Mouse (Mus musculus) midbrain, embryonic 11.5 days (tissue): ENCODE data around the gene Maats1. TPM values are rescaled to one million over a fixed set of nuclear protein-coding genes. Genes with fewer than 3 reads are reported as not detected.

Experiments
- ATAC-seq: fragments of 200-750 bp; cut with Nextera tagmentation; 2 replicates; pipeline ENCODE4 v1.8.0; 2017; ENCODE audit warnings: moderate TSS enrichment, moderate library complexity; ENCODE audit not compliant: low FRiP score
- DNase-seq: peaks from one replicate; pipeline ENCODE4 v3.0.0; 2015; ENCODE audit warnings: low spot score; ENCODE audit errors: missing footprints
- H3K27ac ChIP-seq: fragments of 300-500 bp; sonication (generic); 2 replicates; pipeline ENCODE4 v1.5.1; 2014; ENCODE audit warnings: low read depth, low read length
- H3K27me3 ChIP-seq: fragments of 300-500 bp; sonication (generic); 2 replicates; pipeline ENCODE4 v1.6.1; 2014; ENCODE audit warnings: mild to moderate bottlenecking, low read length, moderate library complexity, mixed read lengths; ENCODE audit not compliant: control insufficient read depth, insufficient read depth
- H3K36me3 ChIP-seq: fragments of 300-500 bp; sonication (generic); 2 replicates; pipeline ENCODE4 v1.6.1; 2014; ENCODE audit warnings: mild to moderate bottlenecking, low read length, moderate library complexity, mixed read lengths; ENCODE audit not compliant: control insufficient read depth, insufficient read depth
- H3K4me1 ChIP-seq: fragments of 300-500 bp; sonication (generic); 2 replicates; pipeline ENCODE4 v1.6.1; 2014; ENCODE audit warnings: low read length; ENCODE audit not compliant: control insufficient read depth, insufficient read depth
- H3K4me2 ChIP-seq: fragments of 300-500 bp; sonication (generic); 2 replicates; pipeline ENCODE4 v1.6.1; 2014; ENCODE audit warnings: mild to moderate bottlenecking, moderate library complexity
- H3K4me3 ChIP-seq: fragments of 300-500 bp; sonication (generic); 2 replicates; pipeline ENCODE4 v1.5.1; 2014; ENCODE audit warnings: low read depth, low read length
- H3K9ac ChIP-seq: fragments of 300-500 bp; sonication (generic); 2 replicates; pipeline ENCODE4 v1.6.1; 2014; ENCODE audit warnings: low read length
- H3K9me3 ChIP-seq: fragments of 300-500 bp; sonication (generic); 2 replicates; pipeline ENCODE4 v1.6.1; 2016; ENCODE audit warnings: low read length; ENCODE audit not compliant: control insufficient read depth
- WGBS: fragments of 180-500 bp; shearing (Covaris S2); extraction: QIAGEN DNeasy Blood & Tissue Kit; methylation state at CpG from one replicate; pipeline ENCODE4 v1.1.7; 2014; 5-methylcytosine and 5-hydroxymethylcytosine counted together
- polyA plus RNA-seq: library from polyadenylated mRNA; unstranded; fragments of >200 nt; fragmentation: Nextera tagmentation; extraction: Ambion mirVana; gene quantifications from 2 replicates; pipeline ENCODE4 v1.2.1, GENCODE M21; 2014

Gene Maats1
- polyA plus RNA-seq, 1 experiment from 2014 or later, result 0.60 TPM

DNA sequence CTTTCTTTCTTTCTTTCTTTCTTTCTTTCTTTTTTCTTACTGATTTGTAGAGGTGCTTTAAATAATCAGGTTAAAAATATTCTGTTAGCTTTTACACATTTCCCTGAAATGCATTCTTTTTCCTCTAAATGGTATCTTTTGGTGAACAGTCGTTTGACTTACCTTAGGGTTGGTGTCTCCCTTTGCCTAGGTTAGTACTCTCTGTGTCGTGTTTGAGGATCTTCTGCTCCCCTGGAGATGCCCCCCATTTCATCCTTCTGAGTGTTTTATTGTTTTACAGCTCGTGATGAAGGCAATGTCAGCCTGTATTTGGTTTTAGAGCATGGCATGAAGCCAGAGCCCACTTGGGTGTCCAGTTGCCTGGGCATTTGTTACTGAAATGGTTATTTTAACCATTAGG lies 37.5 kb upstream of the Maats1 start:
- ATAC-seq (no peak), DNase-seq (no peak)
- H3K27ac ChIP-seq, result no peak overlapping the region
- H3K4me3 ChIP-seq, result no peak overlapping the region
- H3K4me1 ChIP-seq, result peaks cover 3% of the 10 kb centered on the region; the same call in 1 of the 2 replicates
- no peaks in the 10 kb centered on the region for H3K36me3 ChIP-seq
- H3K27me3 ChIP-seq, result no peaks in the 10 kb centered on the region
- H3K4me2 ChIP-seq, result no peak overlapping the region
- WGBS, result 59% methylated on average over 3 of the region's 3 CpGs
- H3K9me3 ChIP-seq, result no peaks in the 10 kb centered on the region
- H3K9ac ChIP-seq, result no peak overlapping the region

GRCm38 (mm10) chr16:38379088-38379487 lies 37.1 kb upstream of the Maats1 start:
- no peaks in the 10 kb centered on the region for H3K9me3 ChIP-seq
- DNase-seq (no peak), ATAC-seq (no peak)
- no peaks in the 10 kb centered on the region for H3K36me3 ChIP-seq
- H3K4me3 ChIP-seq, result no peak overlapping the region
- WGBS, result 76% methylated on average over 6 of the region's 6 CpGs
- no peaks in the 10 kb centered on the region for H3K27me3 ChIP-seq
- H3K4me2 ChIP-seq, result no peak overlapping the region
- peaks cover 3% of the 10 kb centered on the region; the same call in 1 of the 2 replicates for H3K4me1 ChIP-seq
- H3K27ac ChIP-seq, result no peak overlapping the region
- no peak overlapping the region for H3K9ac ChIP-seq

DNA sequence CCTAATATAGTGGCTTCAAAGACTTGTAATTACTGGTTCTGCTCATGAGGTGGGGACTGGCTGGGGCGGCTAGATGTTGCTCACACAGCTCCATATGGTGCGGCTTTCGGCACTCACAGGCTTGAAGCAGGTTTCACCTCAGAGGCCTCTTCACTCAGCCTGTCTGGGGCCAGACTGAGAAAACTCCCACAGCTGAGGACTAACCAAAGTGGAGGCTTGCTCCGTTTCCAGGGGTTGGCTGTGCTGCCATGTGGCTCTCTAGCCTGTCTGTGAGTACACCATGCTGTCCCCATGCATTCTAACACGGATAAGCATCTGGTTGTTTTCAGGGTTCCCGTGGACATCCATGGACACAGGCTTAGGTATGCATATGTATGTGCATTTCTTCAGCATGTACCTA lies 36.6 kb upstream of the Maats1 start:
- H3K4me1 ChIP-seq, result peaks cover 3% of the 10 kb centered on the region; the same call in 1 of the 2 replicates
- no peak overlapping the region for H3K4me2 ChIP-seq
- no peaks in the 10 kb centered on the region for H3K36me3 ChIP-seq
- no peak overlapping the region for H3K4me3 ChIP-seq
- WGBS, result 81% methylated on average over 6 of the region's 6 CpGs
- no peak for ATAC-seq
- H3K27ac ChIP-seq, result no peak overlapping the region
- H3K9ac ChIP-seq, result no peak overlapping the region
- H3K9me3 ChIP-seq, result no peaks in the 10 kb centered on the region
- DNase-seq, result peak; percentile 70
- H3K27me3 ChIP-seq, result no peaks in the 10 kb centered on the region

DNA sequence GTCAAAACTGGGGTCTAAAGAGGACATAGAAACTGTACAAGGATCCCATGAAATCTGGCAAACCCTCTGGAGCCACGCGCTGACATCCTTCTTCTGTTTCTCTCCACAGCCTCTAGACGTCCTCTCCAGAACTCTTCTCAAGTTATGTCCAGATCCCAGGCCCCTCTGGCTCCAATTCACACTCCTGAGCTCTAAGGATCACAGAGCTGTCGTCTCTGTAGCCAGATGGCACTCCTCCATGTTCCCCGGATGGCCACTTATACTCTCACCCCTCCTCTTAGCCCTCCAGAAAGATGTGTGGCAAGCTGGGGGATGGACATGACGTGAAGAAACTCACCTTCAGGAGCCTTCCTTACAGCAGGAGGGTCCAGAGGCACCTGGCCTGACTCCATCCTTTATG lies 35.6 kb upstream of the Maats1 start:
- 82% methylated on average over 6 of the region's 6 CpGs for WGBS
- no peaks in the 10 kb centered on the region for H3K9me3 ChIP-seq
- no peaks in the 10 kb centered on the region for H3K27me3 ChIP-seq
- H3K4me3 ChIP-seq, result no peak overlapping the region
- peak; percentile 76 for DNase-seq
- no peak overlapping the region for H3K9ac ChIP-seq
- no peak for ATAC-seq
- H3K4me2 ChIP-seq, result no peak overlapping the region
- H3K4me1 ChIP-seq, result peaks cover 3% of the 10 kb centered on the region; the same call in 1 of the 2 replicates
- no peak overlapping the region for H3K27ac ChIP-seq
- H3K36me3 ChIP-seq, result no peaks in the 10 kb centered on the region

DNA sequence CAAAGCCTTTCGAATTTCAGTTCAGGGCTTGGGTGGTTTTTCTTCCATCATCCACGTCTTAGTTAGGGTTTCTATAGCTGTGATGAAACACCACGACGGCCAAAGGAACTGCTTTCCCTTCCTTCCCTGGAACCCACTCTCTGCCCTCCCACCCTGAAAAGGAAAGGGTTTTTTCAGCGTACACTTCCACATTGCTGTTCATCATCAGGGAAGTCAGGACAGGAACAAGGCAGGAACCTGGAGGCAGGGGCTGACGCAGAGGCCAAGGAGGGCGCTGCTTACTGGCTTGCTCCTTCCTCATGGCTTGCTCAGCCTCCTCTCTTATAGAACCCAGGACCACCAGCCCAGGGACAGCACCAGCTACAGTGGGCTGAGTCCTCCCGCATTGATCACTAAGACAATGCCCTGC lies 34.9 kb upstream of the Maats1 start:
- Histone ChIP-seq H3K27me3 (no peaks in the 10 kb centered on the region), H3K4me3 (peak overlapping the region; percentile 17; the same call in 1 of the 2 replicates), H3K27ac (no peak overlapping the region), H3K4me1 (peaks cover 3% of the 10 kb centered on the region; the same call in 1 of the 2 replicates), H3K9me3 (no peaks in the 10 kb centered on the region), H3K9ac (peak overlapping the region; percentile 44), H3K4me2 (peak overlapping the region; percentile 27), H3K36me3 (no peaks in the 10 kb centered on the region)
- ATAC-seq (peak; percentile 35; the same call in 1 of the 2 replicates), DNase-seq (no peak)
- 62% methylated on average over 8 of the region's 8 CpGs for WGBS

DNA sequence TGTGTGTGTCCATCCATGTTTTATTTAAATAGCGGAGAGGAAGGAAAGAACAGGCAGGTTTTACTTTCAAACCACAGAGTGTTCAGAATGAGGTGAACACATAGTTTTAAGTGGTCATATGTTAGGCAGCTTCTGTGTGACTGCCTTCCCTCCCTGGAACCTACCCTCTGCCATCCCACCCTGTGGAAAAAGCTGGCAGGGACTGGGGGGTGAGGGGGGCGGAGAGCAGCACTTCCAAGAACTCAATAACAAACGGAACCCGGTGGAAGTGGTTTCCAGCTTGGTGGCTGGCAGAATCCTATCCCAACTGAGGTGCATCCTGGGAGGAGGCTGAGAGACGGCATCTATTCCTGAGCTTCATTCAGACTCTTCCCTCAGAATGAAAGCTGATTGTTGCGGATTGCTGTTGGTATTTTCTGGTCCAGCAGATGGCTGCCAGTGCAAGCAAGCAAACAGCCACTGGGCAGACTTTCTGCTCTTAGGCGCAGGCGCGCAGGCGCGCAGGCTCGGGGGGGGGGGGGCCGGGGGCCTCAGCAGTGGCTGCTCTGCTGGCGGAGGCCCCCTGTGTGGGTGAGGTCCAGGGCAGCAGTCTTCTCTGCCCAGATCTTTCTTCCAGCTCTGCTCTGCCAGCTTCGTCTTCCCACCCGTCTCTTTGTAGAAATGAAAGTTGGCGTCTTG lies 34.4 kb upstream of the Maats1 start:
- no peaks in the 10 kb centered on the region for H3K9me3 ChIP-seq
- H3K9ac ChIP-seq, result peak overlapping the region; percentile 44
- peak overlapping the region; percentile 27 for H3K4me2 ChIP-seq
- DNase-seq (peak; percentile 96), ATAC-seq (peak; percentile 89)
- H3K4me1 ChIP-seq, result peaks cover 3% of the 10 kb centered on the region; the same call in 1 of the 2 replicates
- H3K4me3 ChIP-seq, result peak overlapping the region; percentile 17
- H3K36me3 ChIP-seq, result no peaks in the 10 kb centered on the region
- WGBS, result 27% methylated on average over 17 of the region's 17 CpGs
- no peak overlapping the region for H3K27ac ChIP-seq
- no peaks in the 10 kb centered on the region for H3K27me3 ChIP-seq

DNA sequence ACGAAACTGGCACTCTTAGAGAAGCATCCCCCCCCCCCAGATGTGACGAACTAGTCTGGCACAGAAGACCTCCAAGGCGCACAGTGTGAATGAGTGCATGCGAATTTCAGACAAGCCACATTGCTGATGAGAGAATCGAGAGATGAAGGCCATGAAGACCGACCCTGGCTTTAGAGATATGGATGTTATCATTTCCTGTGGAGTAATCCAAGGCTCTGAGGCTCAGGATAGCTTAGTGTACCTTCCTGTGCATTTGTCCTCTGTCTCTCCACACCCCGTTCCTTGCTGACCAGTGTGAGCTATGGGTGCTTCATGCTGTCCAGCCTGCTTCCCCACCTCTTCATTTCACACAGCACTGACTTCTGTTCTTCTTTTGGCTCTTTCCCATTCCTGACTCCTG lies 33.2 kb upstream of the Maats1 start:
- no peak overlapping the region for H3K27ac ChIP-seq
- WGBS, result 88% methylated on average over 7 of the region's 7 CpGs

DNA sequence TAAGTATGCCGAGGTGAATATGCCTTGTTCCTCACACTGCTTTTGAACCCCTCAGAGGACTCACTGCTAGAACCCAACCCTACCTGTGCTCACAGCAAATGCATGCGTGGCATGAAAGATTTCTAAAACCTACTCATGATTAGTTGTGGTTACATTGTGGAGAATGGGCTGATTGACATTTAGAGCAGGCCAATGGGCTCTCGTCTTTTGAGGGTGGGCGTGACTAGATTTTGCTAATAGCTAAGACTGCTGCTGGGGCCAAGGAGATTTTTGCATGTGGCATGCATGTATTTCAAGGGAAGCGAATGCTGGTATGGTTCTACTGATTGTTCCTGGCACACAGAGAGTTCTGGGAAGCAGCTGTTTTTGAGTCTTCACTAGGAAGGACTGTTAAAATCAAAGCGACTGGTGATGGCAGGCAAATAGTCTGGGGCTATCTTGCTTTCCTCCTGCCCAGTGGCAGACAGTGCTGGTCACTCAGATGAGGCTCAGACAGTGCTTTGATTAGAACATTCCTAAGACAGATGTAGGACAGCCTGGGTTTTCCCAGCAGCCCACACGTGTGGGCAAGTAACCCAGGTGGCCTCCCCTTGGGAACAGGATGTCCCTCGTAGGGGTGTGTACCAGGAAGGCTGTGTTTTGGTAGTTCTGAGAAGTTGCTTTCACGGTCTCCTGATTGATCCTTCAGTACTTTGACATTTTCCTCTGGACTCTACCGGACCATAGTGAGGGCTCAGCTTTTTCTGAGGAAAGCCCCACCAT lies 32.6 kb upstream of the Maats1 start:
- Histone ChIP-seq H3K4me1 (peaks cover 3% of the 10 kb centered on the region; the same call in 1 of the 2 replicates), H3K4me3 (no peak overlapping the region), H3K27me3 (no peaks in the 10 kb centered on the region), H3K9me3 (no peaks in the 10 kb centered on the region), H3K27ac (no peak overlapping the region), H3K36me3 (no peaks in the 10 kb centered on the region), H3K4me2 (peak overlapping the region; percentile 1; the same call in 1 of the 2 replicates), H3K9ac (no peak overlapping the region)
- WGBS, result 82% methylated on average over 10 of the region's 10 CpGs
- no peak for DNase-seq
- ATAC-seq, result no peak

More for the DNA sequence above, 33.2 kb upstream of the Maats1 start:
- Histone ChIP-seq H3K4me3 (no peak overlapping the region), H3K36me3 (no peaks in the 10 kb centered on the region), H3K4me2 (no peak overlapping the region), H3K4me1 (peaks cover 3% of the 10 kb centered on the region; the same call in 1 of the 2 replicates), H3K9ac (no peak overlapping the region), H3K9me3 (no peaks in the 10 kb centered on the region), H3K27me3 (no peaks in the 10 kb centered on the region)
- DNase-seq, result no peak
- no peak for ATAC-seq

DNA sequence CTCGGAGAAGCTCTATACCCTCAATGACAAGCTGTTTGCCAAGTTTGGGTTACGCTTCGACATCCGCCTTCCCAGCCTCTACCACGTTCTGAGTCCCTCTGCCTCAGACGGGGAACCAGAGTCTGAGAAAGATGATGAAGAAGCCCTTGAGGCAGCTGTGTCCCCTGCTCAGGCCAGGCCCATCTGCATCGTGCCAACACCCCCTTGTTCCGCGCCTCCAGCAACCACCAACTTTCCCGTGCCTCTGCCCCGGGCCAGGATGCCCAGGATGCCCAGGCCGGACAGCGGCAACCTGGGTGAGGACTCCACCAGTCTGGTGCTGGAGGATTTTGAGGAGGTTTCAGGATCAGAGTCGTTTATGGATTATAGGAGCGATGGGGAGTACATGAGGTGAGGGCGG lies 32.0 kb upstream of the Maats1 start:
- Histone ChIP-seq H3K9ac (no peak overlapping the region), H3K27me3 (no peaks in the 10 kb centered on the region), H3K4me2 (peak overlapping the region; percentile 1; the same call in 1 of the 2 replicates), H3K4me3 (no peak overlapping the region), H3K9me3 (no peaks in the 10 kb centered on the region), H3K27ac (no peak overlapping the region), H3K36me3 (no peaks in the 10 kb centered on the region), H3K4me1 (peaks cover 3% of the 10 kb centered on the region; the same call in 1 of the 2 replicates)
- 85% methylated on average over 16 of the region's 16 CpGs for WGBS
- DNase-seq (no peak), ATAC-seq (no peak)
